Mouse (Mus musculus) ES-Bruce4 (cell line): ENCODE measurements at regions not wholly inside any gene's neighbourhood (a gene's known extent, or its start where the extent isn't known, plus 50 kb on each side); places are given as distances from the start of the nearest gene placed in this dataset.

Experiments
- H3K27ac ChIP-seq: 2 replicates; pipeline ENCODE4 v1.5.1; 2012; ENCODE audit warnings: low read length, inconsistent platforms; ENCODE audit not compliant: insufficient read depth
- H3K27me3 ChIP-seq: 2 replicates; pipeline ENCODE4 v1.6.1; 2012; ENCODE audit warnings: mild to moderate bottlenecking, low read length, inconsistent platforms; ENCODE audit not compliant: control insufficient read depth, poor library complexity, insufficient read depth, severe bottlenecking
- H3K36me3 ChIP-seq: 2 replicates; pipeline ENCODE4 v1.6.1; 2012; ENCODE audit warnings: inconsistent platforms, mild to moderate bottlenecking, low read length, moderate library complexity; ENCODE audit not compliant: control insufficient read depth, poor library complexity, insufficient read depth, severe bottlenecking
- H3K4me1 ChIP-seq: one replicate; pipeline ENCODE4 v1.8.1; 2011; ENCODE audit warnings: low read length; ENCODE audit not compliant: control insufficient read depth, insufficient read depth
- H3K4me3 ChIP-seq: 2 replicates; pipeline ENCODE4 v1.5.1; 2011; ENCODE audit warnings: low read depth, mild to moderate bottlenecking, low read length
- H3K9ac ChIP-seq: 2 replicates; pipeline ENCODE4 v1.6.1; 2012; ENCODE audit warnings: low read depth, mild to moderate bottlenecking, inconsistent platforms; ENCODE audit not compliant: poor library complexity, severe bottlenecking
- H3K9me3 ChIP-seq: replicated peaks from 2 replicates; pipeline ENCODE4 v1.6.1; 2012; ENCODE audit warnings: mild to moderate bottlenecking, low read length, inconsistent platforms; ENCODE audit not compliant: control insufficient read depth, poor library complexity, insufficient read depth, severe bottlenecking
- CTCF ChIP-seq: IDR thresholded peaks from one replicate; pipeline ENCODE4 v1.8.1; 2011; ENCODE audit warnings: low read depth, low read length
- EP300 ChIP-seq: IDR thresholded peaks from 2 replicates; pipeline ENCODE4 v1.6.1; 2011; ENCODE audit warnings: low read depth, low read length; ENCODE audit not compliant: insufficient read depth
- POLR2A ChIP-seq: IDR thresholded peaks from one replicate; pipeline ENCODE4 v1.8.1; 2011; ENCODE audit warnings: low read length; ENCODE audit not compliant: insufficient read depth

GRCm38 (mm10) chr1:98812543-98812942 is 391.6 kb downstream of the Slco6d1 start:
- TF ChIP-seq EP300 (no peak), POLR2A (no peak), CTCF (no peak)
- Histone ChIP-seq H3K4me1 (no peaks in the 10 kb centered on the region), H3K27ac (no peak overlapping the region), H3K9ac (no peak overlapping the region), H3K4me3 (no peak overlapping the region), H3K36me3 (no peaks in the 10 kb centered on the region), H3K9me3 (no peaks in the 10 kb centered on the region), H3K27me3 (no peaks in the 10 kb centered on the region)

DNA sequence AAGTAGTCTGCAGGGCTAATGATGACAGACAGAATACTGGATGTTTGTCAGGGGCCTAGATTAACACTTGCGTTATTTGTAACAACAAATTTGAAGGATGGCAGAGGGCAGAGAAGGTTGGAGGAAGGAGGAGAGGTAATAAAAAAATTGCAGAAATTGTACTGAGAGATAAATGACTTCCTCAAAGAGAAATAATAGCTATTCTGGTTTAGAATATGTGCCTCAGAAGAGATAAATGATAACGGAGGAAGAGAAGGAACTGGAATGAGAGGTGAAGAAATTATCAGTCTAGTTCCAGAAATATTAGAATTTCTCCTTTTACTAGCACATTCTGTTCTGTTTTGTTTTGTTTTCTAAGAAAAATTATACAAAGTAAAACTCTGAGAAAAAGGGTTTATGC is 393.1 kb downstream of the Slco6d1 start:
- Histone ChIP-seq H3K9me3 (no peaks in the 10 kb centered on the region), H3K9ac (no peak overlapping the region), H3K27ac (no peak overlapping the region), H3K36me3 (no peaks in the 10 kb centered on the region), H3K27me3 (no peaks in the 10 kb centered on the region), H3K4me1 (no peaks in the 10 kb centered on the region), H3K4me3 (no peak overlapping the region)
- no peak for TF ChIP-seq POLR2A
- no peak for TF ChIP-seq CTCF
- no peak for TF ChIP-seq EP300

DNA sequence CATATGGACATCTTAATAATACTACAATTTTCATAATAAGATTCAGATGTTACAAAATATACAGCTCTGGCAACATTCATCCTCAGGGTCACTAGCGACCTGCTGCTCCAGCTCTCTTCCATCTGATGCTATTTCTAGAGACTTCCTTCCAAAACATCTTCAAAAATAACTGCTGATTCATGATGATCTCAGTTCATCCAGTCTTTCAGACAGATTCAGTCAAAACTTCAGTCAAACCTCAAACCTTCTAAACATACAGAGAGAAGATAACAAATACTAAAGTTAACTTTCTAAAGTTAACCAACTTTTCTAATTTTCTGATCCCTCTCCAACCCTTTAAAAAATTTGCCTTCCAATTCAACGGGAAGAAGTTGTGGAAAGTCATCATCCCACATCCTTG is 397.2 kb downstream of the Slco6d1 start:
- Histone ChIP-seq H3K36me3 (no peaks in the 10 kb centered on the region), H3K27ac (no peak overlapping the region), H3K27me3 (no peaks in the 10 kb centered on the region), H3K9me3 (no peaks in the 10 kb centered on the region), H3K9ac (no peak overlapping the region), H3K4me3 (no peak overlapping the region), H3K4me1 (no peaks in the 10 kb centered on the region)
- TF ChIP-seq CTCF = no peak
- no peak for TF ChIP-seq EP300
- no peak for TF ChIP-seq POLR2A

- Histone ChIP-seq H3K4me1 (no peaks in the 10 kb centered on the region), H3K9me3 (0 out of 2 replicates have a peak, but pooled peaks cover 5% of the 10 kb centered on the region), H3K27ac (no peak overlapping the region), H3K4me3 (no peak overlapping the region), H3K9ac (no peak overlapping the region), H3K36me3 (no peaks in the 10 kb centered on the region), H3K27me3 (no peaks in the 10 kb centered on the region)
- TF ChIP-seq CTCF = no peak
- no peak for TF ChIP-seq POLR2A
- no peak for TF ChIP-seq EP300
Observed at GRCm38 (mm10) chr1:98860236-98860635, 439.3 kb downstream of the Slco6d1 start.

- Histone ChIP-seq H3K9ac (no peak overlapping the region), H3K36me3 (no peaks in the 10 kb centered on the region), H3K27ac (no peak overlapping the region), H3K4me3 (no peak overlapping the region), H3K4me1 (no peaks in the 10 kb centered on the region), H3K27me3 (no peaks in the 10 kb centered on the region), H3K9me3 (no peaks in the 10 kb centered on the region)
- no peak for TF ChIP-seq CTCF
- no peak for TF ChIP-seq EP300
- TF ChIP-seq POLR2A = no peak
Observed at GRCm38 (mm10) chr1:98906260-98906659, 485.3 kb downstream of the Slco6d1 start.

DNA sequence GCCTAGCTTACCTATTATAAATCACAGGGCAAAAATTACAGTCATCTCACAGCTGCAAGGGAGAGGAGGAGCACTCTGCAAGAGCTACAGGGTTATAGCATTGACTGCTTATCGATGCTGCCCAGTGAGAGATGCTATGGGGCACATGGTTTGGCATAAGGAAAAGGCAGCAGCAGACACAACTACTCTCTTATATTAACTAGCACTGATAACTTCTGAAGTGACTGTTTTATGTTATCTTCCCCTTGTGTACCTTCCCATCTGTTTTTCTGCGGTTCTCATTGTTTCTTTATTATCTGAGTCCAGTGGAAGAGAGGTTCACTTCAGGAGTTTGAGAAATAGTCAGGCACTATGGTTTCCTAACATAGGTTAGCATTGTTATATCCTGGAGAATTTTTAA is 502.1 kb downstream of the Slco6d1 start:
- no peaks in the 10 kb centered on the region for H3K36me3 ChIP-seq
- TF ChIP-seq EP300 (no peak), POLR2A (no peak), CTCF (no peak)
- H3K27ac ChIP-seq = no peak overlapping the region
- H3K27me3 ChIP-seq = no peaks in the 10 kb centered on the region; the same call in 1 of the 2 replicates
- H3K9me3 ChIP-seq = no peaks in the 10 kb centered on the region
- H3K4me1 ChIP-seq = no peaks in the 10 kb centered on the region
- no peak overlapping the region for H3K9ac ChIP-seq
- H3K4me3 ChIP-seq = no peak overlapping the region
